Mouse (Mus musculus): Measurements from ENCODE around the gene Nck2.

DNA sequence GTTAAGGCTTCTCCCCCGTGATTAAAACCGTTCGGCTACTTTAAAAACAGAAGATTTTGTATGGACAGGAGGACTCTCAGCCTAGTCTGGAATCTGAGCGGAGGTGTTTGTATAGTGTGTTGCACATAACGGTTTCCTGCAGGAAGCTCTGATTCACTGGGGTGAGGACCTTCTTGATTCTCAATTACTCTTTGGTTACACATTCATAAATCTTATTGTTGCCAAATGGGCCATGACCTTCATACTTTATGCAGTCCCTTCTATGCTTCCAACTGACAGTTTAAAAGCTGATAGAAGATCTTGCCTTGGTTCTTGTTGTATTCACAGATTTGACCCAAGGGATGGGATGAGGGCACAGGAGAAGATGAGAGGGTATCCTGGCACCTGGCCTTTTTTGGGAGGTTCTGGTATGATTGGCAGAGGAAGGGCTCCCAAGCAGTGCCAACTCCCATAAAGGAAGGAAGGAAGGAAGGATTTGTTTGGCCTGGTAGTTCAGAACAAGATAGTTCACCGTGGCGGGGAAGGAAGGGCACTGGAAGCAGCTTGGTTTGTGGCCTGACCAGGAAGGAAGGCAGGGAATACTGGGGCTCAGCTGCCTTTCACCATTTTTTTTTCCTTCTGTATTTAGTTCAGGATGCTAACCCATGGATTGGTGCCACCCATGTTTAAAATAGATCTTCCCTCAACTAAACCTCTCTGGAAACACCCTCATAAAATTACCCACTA is 86.1 kb downstream of the Nck2 start:
- no peak for TF ChIP-seq CTCF (IDR thresholded peaks at IDR 0.05; ENCODE audit: low read depth)
- no peak for TF ChIP-seq EP300 (IDR thresholded peaks at IDR 0.05; ENCODE audit: low read depth)

Measured in liver, postnatal 0 days (tissue).